Mouse (Mus musculus) C2C12 (cell line): ENCODE data around the gene Sec16a.

Source experiments
- CTCF ChIP-seq: IDR thresholded peaks from one replicate; pipeline ENCODE4 v1.5.1; 2011; ENCODE audit not compliant: control insufficient read depth, insufficient read depth, insufficient read length
- MYOD1 ChIP-seq: IDR thresholded peaks from one replicate; pipeline ENCODE4 v1.6.1; 2011; ENCODE audit warnings: low read depth; ENCODE audit not compliant: control insufficient read depth, insufficient read length
- MYOG ChIP-seq: IDR thresholded peaks from one replicate; pipeline ENCODE4 v1.6.1; 2011; ENCODE audit not compliant: control insufficient read depth, insufficient read length; ENCODE audit errors: extremely low read depth
- USF1 ChIP-seq: IDR thresholded peaks from one replicate; pipeline ENCODE4 v1.6.1; 2011; ENCODE audit warnings: low read depth, mild to moderate bottlenecking, control low read depth, moderate library complexity

DNA sequence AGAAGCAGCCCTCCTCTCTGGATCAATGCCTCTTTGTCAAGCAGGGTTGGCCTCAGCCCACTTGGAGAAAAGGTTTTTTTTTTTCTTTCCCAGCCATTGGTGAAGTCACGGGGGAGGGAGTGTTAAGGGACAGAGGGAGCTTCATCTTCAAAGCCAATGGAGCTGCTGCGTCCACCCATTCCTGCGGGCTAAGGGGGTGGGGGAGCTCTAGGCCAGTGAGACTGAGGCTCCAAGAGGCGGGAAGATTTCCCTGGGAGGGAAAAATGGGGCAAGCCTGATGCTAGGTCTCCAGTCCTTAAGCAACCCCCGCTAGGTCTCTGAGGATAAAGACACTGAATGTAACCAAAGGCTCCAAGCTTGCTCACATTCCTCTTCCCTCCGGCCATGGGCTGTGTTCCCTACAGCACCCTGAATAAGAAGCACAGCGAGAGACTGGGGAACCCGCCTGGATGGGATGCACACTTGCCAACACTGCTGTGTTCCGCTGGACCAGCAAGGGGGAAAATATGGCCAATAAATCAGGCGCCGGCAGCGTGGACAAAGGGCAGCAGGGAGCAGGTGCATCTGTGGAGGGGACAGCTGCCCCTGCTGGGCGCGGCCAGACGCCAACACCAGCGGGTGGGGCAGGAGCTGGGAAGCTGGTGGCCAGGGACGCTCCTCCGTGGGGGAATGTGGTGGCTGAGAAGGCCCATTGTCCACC is 42.5 kb upstream of the Sec16a start:
- TF ChIP-seq MYOD1, result no peak
- no peak for TF ChIP-seq CTCF
- TF ChIP-seq USF1, result no peak
- TF ChIP-seq MYOG, result no peak
